Mouse (Mus musculus) cerebellum, adult (tissue): ENCODE measurements around the gene Entpd3.

Experiments
- ATAC-seq: cut with Nextera tagmentation; 2 replicates; pipeline ENCODE4 v1.9.2; 2017; ENCODE audit warnings: mild to moderate bottlenecking, moderate library complexity, mixed read lengths; ENCODE audit not compliant: insufficient number of reproducible peaks, low FRiP score, low TSS enrichment

The Entpd3 gene

DNA sequence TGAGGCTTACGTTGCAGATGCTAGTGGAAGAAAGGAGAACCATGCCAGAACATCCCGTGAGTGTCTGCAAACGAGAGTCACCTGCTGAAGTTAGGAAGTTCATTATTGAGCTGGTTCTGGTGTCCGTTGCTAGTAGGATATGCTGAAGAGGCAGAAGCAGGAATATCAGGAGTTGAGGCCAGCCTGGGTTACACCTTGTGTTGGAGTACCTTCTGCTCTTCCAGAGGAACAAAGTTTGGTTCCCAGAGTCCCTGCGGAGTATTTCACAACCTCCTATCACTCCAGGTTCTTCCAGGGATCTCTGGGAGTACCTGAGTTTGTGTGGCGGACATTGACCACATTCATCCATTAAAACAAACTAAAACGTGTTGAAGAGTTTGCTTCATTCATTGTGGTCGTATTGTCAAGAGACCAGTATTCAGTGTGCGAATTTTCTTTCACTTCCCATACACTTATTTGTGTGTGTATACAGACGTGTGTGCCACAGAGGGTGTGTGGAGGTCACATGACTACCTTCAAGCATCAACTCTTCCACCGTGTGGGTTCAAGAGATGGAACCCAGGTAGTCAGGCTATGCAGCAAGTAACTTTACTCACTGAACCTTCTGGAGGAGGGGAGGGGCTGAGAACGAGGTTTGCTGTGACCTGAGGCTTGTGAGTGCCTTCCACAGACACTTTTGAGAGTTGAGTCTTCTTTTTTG is 38.2 kb downstream of the Entpd3 start:
- no peak for ATAC-seq

DNA sequence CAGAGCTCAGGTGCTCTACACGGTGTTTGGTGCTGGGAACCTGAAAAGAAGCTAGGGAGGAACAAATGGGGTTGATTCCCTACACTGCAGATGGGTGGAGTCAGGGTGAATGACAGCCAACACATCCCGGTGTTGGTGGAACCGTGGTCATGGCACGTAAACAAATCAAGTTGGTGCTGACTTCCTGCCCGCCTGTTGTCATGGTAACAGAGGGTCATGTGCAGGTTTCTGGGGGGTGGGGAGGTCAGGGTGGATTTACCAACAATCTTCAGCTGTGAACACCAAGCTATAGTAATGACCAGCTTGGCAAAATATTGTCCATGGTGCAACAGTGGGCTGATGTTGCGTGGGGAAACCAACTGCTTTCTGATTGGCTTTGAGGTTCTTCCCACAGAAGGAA is 39.1 kb downstream of the Entpd3 start:
- ATAC-seq, result no peak

DNA sequence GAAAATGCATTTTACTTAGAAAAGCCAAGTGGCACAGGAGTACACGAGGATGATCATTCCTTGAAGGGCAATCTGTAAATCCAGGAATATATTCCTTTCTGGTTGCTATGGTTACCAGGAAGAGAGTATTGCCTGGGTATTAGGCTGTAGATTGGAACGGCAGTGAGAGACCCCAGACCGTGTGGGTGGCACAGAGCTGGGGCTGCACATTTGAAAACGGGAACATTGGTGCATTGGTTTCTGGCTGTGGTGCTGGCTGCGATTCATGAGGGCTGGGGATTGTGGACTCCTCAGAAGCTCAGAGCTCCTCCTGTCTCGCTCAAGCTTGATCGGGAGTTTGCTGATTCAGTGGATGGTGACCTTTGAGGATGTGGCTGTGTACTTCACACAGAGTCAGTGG is 40.2 kb downstream of the Entpd3 start:
- no peak for ATAC-seq

DNA sequence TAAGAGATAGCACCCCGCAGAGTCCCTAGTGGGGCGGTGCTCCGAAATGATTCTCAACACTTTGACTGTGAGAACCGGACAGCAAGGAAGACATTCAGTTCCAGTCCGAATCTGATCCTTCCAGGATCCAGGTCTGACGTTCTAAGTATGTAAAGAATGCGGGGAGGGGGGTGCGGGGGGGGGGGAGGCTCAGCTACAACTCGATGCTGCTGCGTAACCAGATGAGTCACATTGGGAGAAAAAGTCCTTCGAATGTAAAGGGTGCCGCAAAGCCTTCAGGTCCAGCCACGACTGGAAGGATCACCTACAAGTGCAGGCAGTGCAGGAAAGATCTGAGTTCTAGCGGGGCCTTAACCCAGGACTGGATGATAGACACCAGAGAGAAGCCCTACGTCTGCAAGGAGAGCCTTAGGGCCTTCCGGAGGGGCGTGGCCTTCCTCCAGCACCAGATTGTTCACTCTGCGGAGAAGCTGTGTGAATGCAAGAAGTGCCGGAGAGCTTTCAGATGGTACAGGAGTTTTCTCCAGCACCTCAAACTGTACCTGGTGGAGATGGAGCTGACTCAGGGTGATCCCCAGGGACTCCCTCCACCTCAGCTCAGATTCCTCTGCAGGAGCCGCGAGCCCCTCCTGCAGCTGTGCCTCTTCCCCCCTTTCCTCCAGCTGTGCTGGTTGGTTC is 42.5 kb downstream of the Entpd3 start:
- no peak for ATAC-seq

DNA sequence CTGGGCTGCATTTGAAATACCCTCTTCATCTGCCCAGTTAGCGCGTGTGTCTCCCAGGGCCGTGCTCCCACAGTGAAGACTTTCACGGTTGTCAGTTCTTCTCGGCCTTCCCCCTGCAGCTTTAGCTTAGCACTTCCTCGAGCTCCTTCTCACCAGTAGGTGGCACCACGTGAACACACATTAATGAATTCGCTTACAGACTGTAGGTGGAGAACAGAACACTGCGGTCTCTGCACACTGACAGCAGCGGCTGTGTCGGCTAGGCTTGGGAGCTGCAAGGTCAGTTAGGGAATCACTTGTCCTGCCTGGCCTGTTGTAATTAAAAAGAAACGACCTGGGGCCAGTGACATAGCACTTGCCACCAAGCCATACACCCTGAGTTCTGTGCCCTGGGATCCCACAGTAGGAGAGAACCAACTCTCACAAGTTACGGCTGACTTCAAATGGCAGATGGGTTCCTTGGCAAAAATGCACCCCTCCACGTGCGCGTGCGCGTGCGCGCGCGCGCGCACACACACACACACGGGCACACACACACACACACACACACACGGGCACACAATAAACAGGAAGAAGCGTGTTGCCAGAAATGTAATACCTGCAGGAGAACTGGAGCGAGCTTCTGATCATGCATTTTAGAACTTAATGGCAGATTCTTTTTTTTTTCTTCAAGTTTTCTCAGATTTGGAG is 43.1 kb downstream of the Entpd3 start:
- ATAC-seq, result peak; percentile 82

DNA sequence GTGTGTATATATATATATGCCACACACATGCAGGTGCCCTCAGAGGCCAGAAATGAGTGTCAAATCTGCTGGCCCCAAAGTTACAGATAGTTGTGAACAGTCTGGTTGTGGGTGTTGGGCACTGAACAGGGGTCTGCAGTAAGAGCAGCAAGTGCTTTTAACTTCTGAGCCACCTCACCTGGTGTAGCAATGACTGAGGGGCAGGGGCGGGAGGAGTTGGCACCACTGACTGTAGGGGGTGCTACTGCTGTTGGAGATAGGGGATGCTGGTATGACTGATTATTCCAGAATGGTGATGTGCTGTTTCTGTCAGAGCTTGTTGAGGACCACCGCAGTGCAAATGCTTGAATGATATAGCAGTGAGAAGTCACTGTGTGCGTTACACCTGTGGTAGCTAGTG is 43.7 kb downstream of the Entpd3 start:
- no peak for ATAC-seq

DNA sequence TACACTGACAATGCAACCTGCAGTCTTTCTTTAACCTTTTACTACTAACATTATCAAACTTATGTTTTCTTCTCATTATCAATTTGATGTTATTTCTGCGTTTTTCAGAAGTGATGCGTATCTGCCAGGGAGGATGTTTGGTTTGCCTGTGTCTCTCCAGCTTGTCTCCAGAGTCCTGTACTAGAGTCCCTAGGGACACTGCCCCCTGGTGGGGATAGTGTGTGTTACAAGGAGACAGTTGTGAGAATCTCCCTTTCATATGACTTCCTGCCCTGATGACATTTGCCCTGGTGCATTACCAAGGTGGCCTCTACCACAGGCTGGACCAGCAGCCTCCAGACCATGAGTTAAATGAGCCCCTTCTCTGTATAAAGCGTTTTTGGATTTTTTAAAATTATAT is 46.9 kb downstream of the Entpd3 start:
- ATAC-seq, result no peak

DNA sequence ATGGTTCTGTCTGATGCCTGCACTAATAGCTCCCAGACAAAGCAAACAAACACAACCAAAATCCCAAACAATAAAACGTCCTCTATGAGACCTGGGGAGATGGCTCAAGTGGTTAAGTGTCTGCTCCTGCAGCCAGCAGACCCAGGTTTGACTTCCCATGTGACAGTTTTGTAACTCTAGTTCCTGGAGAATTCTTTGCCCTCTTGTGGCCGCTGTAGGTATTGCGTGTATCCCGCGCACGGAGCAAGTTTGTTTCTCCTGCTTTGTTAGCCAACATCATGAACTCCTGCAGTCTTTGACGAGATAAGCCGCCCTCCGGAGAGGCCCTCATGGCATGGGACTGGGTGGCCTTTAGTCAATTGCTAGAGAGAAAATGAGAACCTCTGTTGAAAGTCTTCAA is 51.9 kb downstream of the Entpd3 start:
- ATAC-seq, result no peak; the same call in 1 of the 2 replicates

DNA sequence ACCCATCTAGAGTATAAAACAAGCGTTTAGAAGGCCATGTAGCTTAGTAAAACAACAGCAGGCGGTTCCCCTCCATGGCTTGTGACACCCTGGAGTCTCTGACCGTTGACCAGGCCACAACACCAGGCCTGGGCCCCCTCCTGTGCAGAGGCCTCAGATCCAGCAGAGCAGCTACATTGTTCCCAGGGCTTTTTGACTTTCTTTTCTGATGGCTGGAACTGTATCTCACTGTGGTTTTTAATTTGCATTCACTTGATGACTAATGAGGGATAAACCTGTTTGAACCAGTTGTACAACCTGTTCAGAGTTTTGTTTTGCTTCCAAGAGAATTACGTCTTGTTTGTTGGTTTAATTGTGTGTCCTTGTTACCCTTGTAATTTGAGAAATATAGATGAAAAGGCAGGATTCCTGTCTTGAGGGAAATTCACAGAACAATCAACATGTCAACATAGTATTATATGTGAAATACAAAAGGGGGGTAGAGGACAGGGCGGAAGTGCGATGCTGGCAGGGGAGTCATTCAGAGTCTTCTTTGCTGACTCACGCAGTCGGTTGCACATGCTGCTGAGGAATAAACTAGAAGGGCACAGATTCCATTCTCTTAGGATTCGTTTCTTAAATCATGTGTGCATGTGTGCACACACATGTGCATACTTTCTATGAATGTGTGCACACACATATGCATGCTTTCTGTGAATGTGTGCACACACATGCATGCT is 53.9 kb downstream of the Entpd3 start:
- no peak for ATAC-seq

DNA sequence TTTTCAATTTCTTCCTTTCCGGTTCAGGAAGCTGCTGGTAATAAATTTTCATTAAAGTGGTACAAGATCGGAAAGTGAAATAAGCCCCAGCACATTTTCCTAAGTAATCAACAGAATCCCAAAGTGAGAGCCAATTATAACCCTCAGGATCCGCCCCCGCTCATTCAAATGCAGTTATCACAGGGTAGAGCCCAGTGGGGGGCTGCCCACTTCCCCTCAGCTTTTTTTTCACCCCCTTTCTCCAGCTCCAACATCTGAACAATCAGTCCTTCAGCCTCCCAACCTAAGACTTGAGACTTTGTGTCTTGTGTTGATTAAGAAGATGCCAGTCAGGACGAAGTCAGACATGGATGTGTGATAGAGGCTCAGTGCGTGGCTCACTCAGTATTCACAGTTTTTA is 55.2 kb downstream of the Entpd3 start:
- no peak for ATAC-seq

DNA sequence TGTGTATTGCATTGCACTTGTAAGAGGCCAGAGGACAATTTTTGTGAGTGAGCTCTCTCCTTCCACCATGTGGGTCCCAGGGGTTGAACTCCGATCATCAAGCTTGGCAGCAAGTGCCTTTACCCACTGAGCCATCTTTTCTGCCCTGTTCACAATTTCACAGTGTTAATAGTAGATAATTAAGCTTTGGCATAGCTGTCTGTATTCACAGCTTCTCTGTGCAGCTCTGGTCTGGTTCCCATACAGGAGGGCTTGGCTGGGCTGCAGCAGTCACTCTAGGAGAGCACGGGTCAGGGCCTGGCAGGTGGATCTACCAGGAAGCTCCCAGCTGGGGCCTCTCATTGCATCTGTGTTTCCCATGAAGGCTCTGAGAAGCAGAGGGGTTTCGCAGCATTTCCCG is 55.7 kb downstream of the Entpd3 start:
- no peak for ATAC-seq

DNA sequence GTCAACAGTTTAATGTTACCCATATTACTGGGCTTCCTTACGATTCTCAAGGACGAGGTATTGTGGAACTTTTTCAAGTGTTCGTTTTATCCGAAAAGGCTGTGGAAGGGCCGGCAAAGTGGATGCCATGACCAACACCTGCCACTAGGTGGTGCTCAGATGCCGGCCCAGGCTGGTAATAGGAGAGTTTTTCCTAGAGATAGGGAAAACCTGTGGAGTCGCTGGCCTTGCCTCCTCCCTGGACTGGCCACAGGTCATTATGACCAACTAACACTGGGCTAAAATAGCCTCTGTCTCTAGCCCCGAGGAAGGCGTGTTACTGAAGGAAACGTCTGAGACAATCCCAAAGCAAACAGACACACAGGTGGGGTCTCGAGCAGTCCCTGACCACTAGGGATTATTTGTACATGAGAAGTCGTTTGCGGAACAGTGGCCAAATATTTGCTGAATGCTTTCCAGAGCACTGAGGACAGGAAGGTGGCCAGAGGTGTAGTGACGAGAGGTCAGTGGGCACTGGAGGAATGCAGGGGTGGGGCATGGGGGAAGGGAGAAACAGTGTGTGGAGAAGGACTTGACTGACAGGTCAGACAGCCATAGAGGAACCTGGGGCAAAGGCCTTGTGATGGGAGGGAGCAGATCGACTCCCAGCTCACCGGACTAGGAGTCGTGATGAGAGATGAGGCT is 62.0 kb downstream of the Entpd3 start:
- peak; percentile 52; the same call in 1 of the 2 replicates for ATAC-seq

DNA sequence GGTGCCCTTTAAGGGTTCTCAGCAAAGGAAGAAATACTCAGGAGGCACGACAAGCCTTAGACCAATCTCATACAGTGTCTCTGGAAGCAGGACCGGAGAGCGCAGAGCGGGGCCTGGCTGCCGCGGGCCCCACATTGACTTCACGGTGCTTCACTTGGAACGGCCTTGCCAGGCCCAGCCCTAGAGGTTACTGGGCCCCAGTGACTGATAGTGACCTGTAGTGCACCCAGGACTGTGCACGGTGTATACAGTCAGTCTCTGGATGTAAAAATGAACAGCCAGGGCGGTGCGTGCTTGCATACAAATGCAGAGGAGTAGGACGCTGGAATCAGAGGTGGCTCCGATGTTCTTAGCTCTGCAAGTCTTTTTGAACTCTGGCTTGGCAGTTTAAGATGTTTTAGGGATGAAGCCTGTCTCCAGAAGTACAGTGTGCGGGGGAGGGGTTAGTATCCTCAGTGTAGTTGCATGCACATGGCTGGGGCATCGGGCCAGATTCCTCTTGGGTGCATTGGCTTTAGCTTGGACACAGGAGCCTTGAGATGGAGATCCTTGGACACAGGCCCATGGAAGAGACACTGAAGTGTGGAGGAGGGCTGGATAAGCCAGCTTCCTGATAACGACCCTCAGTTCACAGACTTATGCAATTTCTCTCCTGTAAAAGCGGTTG is 62.7 kb downstream of the Entpd3 start:
- peak; percentile 49; the same call in 1 of the 2 replicates for ATAC-seq

DNA sequence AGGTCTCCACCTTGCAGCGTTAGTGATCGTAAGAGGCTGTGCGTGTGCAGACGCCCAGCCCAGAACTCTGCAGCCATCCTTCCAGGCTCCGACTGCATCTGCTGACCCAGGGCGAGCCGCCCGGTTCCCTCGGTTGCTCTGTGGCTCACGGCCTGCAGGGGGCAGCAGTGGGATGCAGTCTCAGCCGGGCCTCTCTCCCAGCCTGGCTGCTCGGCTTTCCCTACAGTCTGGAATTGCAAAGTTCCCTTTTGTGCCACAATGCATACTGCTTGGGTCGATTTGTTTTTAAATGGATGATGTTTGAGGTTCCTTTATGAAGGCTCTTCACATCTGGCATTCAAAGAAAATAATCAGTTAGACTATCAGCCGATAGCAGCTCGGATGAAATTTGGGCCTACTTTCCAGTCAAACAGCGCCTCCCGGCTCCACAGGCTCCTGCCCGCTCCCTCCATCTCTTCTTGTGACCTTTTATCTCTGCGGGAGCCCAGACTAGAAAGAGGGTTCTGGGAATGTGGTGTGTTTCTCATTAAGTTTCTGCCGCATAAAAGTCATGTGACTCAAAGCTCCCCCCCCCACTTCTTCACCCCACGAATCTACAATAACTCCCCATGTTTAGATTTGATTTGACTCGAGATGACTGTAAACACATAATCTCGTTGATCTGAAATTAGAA is 63.4 kb downstream of the Entpd3 start:
- ATAC-seq, result peak; percentile 90

DNA sequence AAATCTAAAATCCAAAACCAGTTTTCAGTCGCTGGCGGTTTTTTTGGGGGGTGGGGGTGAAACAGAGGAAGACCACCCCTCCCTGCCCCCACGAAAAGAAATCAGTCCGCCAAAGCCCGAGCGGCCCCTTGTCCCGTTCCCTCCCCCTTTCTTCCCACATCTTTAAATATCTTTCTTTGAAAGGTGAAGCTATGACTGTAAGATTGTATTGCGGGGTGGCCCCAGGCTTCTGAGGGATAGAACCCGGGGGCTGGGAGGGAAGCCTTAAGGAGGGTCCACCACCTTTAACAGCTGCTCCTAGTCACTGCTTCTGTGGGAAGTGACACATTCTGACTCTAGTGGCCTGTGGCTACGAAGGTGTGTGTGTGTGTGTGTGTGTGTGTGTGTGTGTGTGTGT is 63.9 kb downstream of the Entpd3 start:
- no peak for ATAC-seq

DNA sequence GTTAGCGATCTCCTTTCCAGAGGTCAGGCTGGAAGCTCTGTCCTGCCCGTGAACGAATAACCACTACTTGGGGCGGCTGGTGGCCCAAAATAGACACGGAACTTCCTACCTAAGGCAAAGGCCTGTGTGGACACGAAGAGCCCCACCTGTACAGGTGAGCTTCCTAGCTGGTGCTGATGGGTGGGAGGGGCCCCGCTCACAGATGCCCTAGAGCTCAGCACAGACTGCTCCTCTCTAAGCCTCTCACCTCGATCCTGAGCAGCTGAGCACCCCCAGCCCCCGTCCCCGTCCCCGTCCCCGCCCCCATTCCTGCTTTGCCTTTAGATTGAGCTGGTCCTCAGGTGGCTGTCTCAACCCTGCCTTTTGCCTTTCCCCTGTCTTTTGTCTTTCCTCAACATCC is 64.3 kb downstream of the Entpd3 start:
- no peak for ATAC-seq

DNA sequence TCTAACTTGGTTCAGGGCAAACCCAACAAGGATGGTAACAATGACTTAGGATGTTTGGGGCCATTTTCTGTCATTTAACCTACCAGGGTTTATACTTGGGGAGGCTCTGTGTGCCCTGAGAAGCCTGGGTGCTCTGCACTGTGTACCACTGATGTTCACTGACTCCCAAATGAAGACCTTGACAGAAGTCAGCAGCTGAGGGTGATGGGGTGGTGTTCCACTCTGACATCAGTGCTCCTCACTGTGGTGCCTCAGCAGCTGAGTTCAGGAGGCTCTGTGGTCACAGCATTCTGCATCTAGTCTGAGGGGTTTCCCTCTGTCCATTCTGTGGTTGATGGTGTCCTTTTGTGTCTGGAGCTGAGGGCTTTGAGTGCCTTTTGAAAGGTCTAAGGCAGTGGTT is 71.4 kb downstream of the Entpd3 start:
- ATAC-seq, result no peak; the same call in 1 of the 2 replicates

DNA sequence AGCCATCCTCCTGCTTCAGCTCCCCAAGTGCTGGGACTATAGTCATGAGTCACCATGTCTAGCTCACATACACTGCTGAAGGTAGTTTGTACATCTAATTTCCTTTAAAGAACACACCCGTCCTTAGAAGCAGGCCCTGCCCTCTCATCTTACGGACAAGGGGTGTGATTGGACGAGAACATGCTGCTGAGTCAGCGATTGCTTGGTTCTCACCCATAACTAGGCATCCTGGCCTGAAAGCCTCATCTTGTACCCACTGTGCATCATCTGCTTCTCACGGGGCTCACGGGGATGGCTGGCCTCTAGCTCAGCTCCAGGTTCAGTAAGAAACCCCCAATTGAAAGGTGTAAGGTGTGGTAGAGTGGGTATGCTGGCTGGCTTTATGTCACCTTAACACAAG is 74.4 kb downstream of the Entpd3 start:
- no peak for ATAC-seq
